In genomic region chr11:118431100-118431948, GRCm38 (mm10) we compare ENCODE assay signal across 14 mouse cellular contexts. TPM values are rescaled to one million over a fixed set of nuclear protein-coding genes. Genes with fewer than 3 reads are reported as not detected.
A peak's percentile ranks its signal among the peaks of the same experiment; 100 is the strongest.
DNase-seq lines count a peak whose midpoint lies in the region; ATAC-seq and TF ChIP-seq lines count a peak whose summit lies in the region.
"Had no signal": no experiment of that assay in that cellular context is flagged by ENCODE, and none has a peak within 500 bp of the region (broad histone marks: within the 10 kb centered on the region; RNA-seq: fewer than 3 reads in every experiment).

No protein-coding gene starts in this region.

- H3K9me3 ChIP-seq in intestine, embryonic 14.5 days (ENCODE audit: control insufficient read depth, low read length) = no peaks in the 10 kb centered on the region
- no peaks in the 10 kb centered on the region for H3K9me3 ChIP-seq in intestine, embryonic 16.5 days (ENCODE audit: control insufficient read depth, low read length)
- H3K9me3 ChIP-seq: forebrain, embryonic 15.5 days; midbrain, embryonic 15.5 days had no signal

- TF ChIP-seq POLR2A in embryonic fibroblast, embryonic 13.5 days (IDR thresholded peaks at IDR 0.05; ENCODE audit: low read depth, low read length) = no peak

- ATAC-seq in intestine, embryonic 14.5 days (replicated peaks; ENCODE audit: low FRiP score, low TSS enrichment, low read depth) = no peak
- no peak for ATAC-seq in intestine, embryonic 16.5 days
- ATAC-seq: forebrain, embryonic 15.5 days; midbrain, embryonic 15.5 days had no signal

- H3K27me3 ChIP-seq in intestine, embryonic 14.5 days (replicated peaks; ENCODE audit: control insufficient read depth, insufficient read depth, low read length) = no peaks in the 10 kb centered on the region
- 0 out of 2 replicates have a peak, but pooled peaks cover 2% of the 10 kb centered on the region for H3K27me3 ChIP-seq in intestine, embryonic 16.5 days (replicated peaks; ENCODE audit: control insufficient read depth, insufficient read depth, low read length)
- H3K27me3 ChIP-seq: forebrain, embryonic 15.5 days; midbrain, embryonic 15.5 days had no signal

- no peak overlapping the region for H3K4me3 ChIP-seq in intestine, embryonic 14.5 days (ENCODE audit: low read depth, low read length)
- H3K4me3 ChIP-seq in intestine, embryonic 16.5 days (ENCODE audit: low read length) = no peak overlapping the region
- no peak overlapping the region for H3K4me3 ChIP-seq in embryonic fibroblast, embryonic 13.5 days (ENCODE audit: insufficient read depth, low read length)
- H3K4me3 ChIP-seq: forebrain, embryonic 15.5 days; midbrain, embryonic 15.5 days had no signal

- H3K27ac ChIP-seq in intestine, embryonic 14.5 days (ENCODE audit: low read depth) = peak overlapping the region; percentile 52
- H3K27ac ChIP-seq in intestine, embryonic 16.5 days (ENCODE audit: low read length) = no peak overlapping the region; the same call in 1 of the 2 replicates
- peak overlapping the region; percentile 71 for H3K27ac ChIP-seq in embryonic fibroblast, embryonic 13.5 days (ENCODE audit: insufficient read depth, low read length)
- H3K27ac ChIP-seq: forebrain, embryonic 15.5 days; midbrain, embryonic 15.5 days had no signal

- DNase-seq in cerebellum, postnatal 25 days = peak; percentile 4 to 25
- no peak for DNase-seq in cerebellum, postnatal 36 days
- no peak for DNase-seq in intestine, embryonic 14.5 days (ENCODE audit: low spot score)
- peak; percentile 73 for DNase-seq in 3T3-L1 (ENCODE audit: low read depth, low spot score)
- DNase-seq in retina, embryonic 14.5 days (ENCODE audit: low spot score) = no peak
- no peak for DNase-seq in frontal cortex, postnatal 10 days (ENCODE audit: low spot score in 2 of 2)
- DNase-seq: cerebellum, postnatal 14 days; kidney, postnatal 25 days; lung, postnatal 14 days; thymus, postnatal 25 days had no signal

- peaks cover 52% of the 10 kb centered on the region for H3K4me1 ChIP-seq in intestine, embryonic 14.5 days (replicated peaks; ENCODE audit: control insufficient read depth, insufficient read depth, low read length)
- peaks cover 37% of the 10 kb centered on the region; the same call in 1 of the 2 replicates for H3K4me1 ChIP-seq in intestine, embryonic 16.5 days (ENCODE audit: control insufficient read depth, insufficient read depth, low read length)
- peaks cover 25% of the 10 kb centered on the region for H3K4me1 ChIP-seq in embryonic fibroblast, embryonic 13.5 days (ENCODE audit: control insufficient read depth, insufficient read depth, low read length)

- TF ChIP-seq CTCF in embryonic fibroblast, embryonic 13.5 days (IDR thresholded peaks at IDR 0.05; ENCODE audit: borderline replicate concordance, insufficient read depth, low read length) = no peak

- H3K4me2 ChIP-seq in intestine, embryonic 14.5 days (ENCODE audit: low read length) = no peak overlapping the region
- H3K4me2 ChIP-seq in intestine, embryonic 16.5 days (ENCODE audit: low read depth, low read length) = no peak overlapping the region
- H3K4me2 ChIP-seq: forebrain, embryonic 15.5 days; midbrain, embryonic 15.5 days had no signal

- WGBS in intestine, embryonic 14.5 days = 61% methylated on average over 16 of the region's 16 CpGs
- WGBS in intestine, embryonic 16.5 days = 71% methylated on average over 16 of the region's 16 CpGs

- H3K9ac ChIP-seq in intestine, embryonic 14.5 days (ENCODE audit: low read length) = no peak overlapping the region
- no peak overlapping the region for H3K9ac ChIP-seq in intestine, embryonic 16.5 days (ENCODE audit: low read depth, low read length)
- H3K9ac ChIP-seq: forebrain, embryonic 15.5 days; midbrain, embryonic 15.5 days had no signal

- H3K36me3 ChIP-seq in intestine, embryonic 14.5 days (ENCODE audit: control insufficient read depth, insufficient read depth, low read length) = no peaks in the 10 kb centered on the region
- no peaks in the 10 kb centered on the region for H3K36me3 ChIP-seq in intestine, embryonic 16.5 days (ENCODE audit: control insufficient read depth, insufficient read depth, low read length)
- H3K36me3 ChIP-seq: forebrain, embryonic 15.5 days; midbrain, embryonic 15.5 days had no signal

RNA-seq across cellular contexts. Expression of gene C1qtnf1, which starts 3.3 kb away (rescaled TPM):
- polyA plus RNA-seq in intestine, embryonic 14.5 days (2014; fragmentation: Nextera tagmentation; extraction: Ambion mirVana) = 7.1 and 7.2 TPM in 2 replicates
- polyA plus RNA-seq in intestine, embryonic 16.5 days (2015; fragmentation: Nextera tagmentation; extraction: Ambion mirVana) = 7.1 and 7.3 TPM in 2 replicates
- 20.1 and 23.0 TPM in 2 replicates for polyA plus RNA-seq in embryonic fibroblast, embryonic 13.5 days (2011; ENCODE audit: insufficient read length, low read depth, missing spikeins)

RNA-seq across cellular contexts. Expression of gene Cant1, which starts 12.4 kb away (rescaled TPM):
- polyA plus RNA-seq in intestine, embryonic 14.5 days (2014; fragmentation: Nextera tagmentation; extraction: Ambion mirVana) = 30.1 and 32.9 TPM in 2 replicates
- polyA plus RNA-seq in intestine, embryonic 16.5 days (2015; fragmentation: Nextera tagmentation; extraction: Ambion mirVana) = 38.7 and 44.1 TPM in 2 replicates
- 28.2 and 29.9 TPM in 2 replicates for polyA plus RNA-seq in embryonic fibroblast, embryonic 13.5 days (2011; ENCODE audit: insufficient read length, low read depth, missing spikeins)

RNA-seq across cellular contexts. Expression of gene Lgals3bp, which starts 29.4 kb away (rescaled TPM):
- 108 and 120 TPM in 2 replicates for polyA plus RNA-seq in intestine, embryonic 14.5 days (2014; fragmentation: Nextera tagmentation; extraction: Ambion mirVana)
- 226 and 234 TPM in 2 replicates for polyA plus RNA-seq in intestine, embryonic 16.5 days (2015; fragmentation: Nextera tagmentation; extraction: Ambion mirVana)
- 116 and 144 TPM in 2 replicates for polyA plus RNA-seq in embryonic fibroblast, embryonic 13.5 days (2011; ENCODE audit: insufficient read length, low read depth, missing spikeins)

RNA-seq across cellular contexts. Expression of gene Engase, which starts 45.3 kb away (rescaled TPM):
- 7.2 and 11.9 TPM in 2 replicates for polyA plus RNA-seq in intestine, embryonic 14.5 days (2014; fragmentation: Nextera tagmentation; extraction: Ambion mirVana)
- polyA plus RNA-seq in intestine, embryonic 16.5 days (2015; fragmentation: Nextera tagmentation; extraction: Ambion mirVana) = 13.5 and 17.8 TPM in 2 replicates
- polyA plus RNA-seq in embryonic fibroblast, embryonic 13.5 days (2011; ENCODE audit: insufficient read length, low read depth, missing spikeins) = 2.7 and 3.5 TPM in 2 replicates

Comparison
In these comparisons a context has a peak if more than half of its experiments do, and no peak if none do; other contexts are left out.
1. DNase-seq: peak in cerebellum, postnatal 25 days (2 of 2) and 3T3-L1 (single experiment); none in cerebellum, postnatal 36 days (0 of 2), intestine, embryonic 14.5 days (single experiment), retina, embryonic 14.5 days (single experiment) and frontal cortex, postnatal 10 days (0 of 2).